Mouse (Mus musculus) MEL (cell line): Measurements from ENCODE around the gene Smg5. TPM values are rescaled to one million over a fixed set of nuclear protein-coding genes. Genes with fewer than 3 reads are reported as not detected.
A peak's percentile ranks its signal among the peaks of the same experiment; 100 is the strongest.

Experiments
- DNase-seq: peaks from one replicate; pipeline ENCODE4 v3.0.0; 2011; ENCODE audit warnings: low read depth, low spot score
- H3K27ac ChIP-seq: 2 replicates; pipeline ENCODE4 v1.5.1; 2012; ENCODE audit warnings: low read depth, mild to moderate bottlenecking, control low read depth, low read length, moderate library complexity; ENCODE audit not compliant: control insufficient read depth
- H3K27me3 ChIP-seq, 2 experiments: fragments of 150-350 bp in 1 of 2; sonication (generic) in 1 of 2; 2 replicates each; pipeline ENCODE4 v1.6.1; 2012; ENCODE audit warnings: low read length in 2 of 2, mild to moderate bottlenecking in 2 of 2, improper control_type of control experiment in 1 of 2, moderate library complexity in 1 of 2; ENCODE audit not compliant: insufficient read depth in 2 of 2, control insufficient read depth in 1 of 2
- H3K36me3 ChIP-seq, 2 experiments: 2 replicates each; pipeline ENCODE4 v1.6.1; 2012 to 2014; ENCODE audit warnings: low read length in 2 of 2, improper control_type of control experiment in 1 of 2, inconsistent platforms in 1 of 2, mild to moderate bottlenecking in 1 of 2; ENCODE audit not compliant: insufficient read depth in 2 of 2, control insufficient read depth in 1 of 2
- H3K4me1 ChIP-seq, 2 experiments: fragments of 150-350 bp in 1 of 2; sonication (generic) in 1 of 2; 2 replicates each; pipeline ENCODE4 v1.6.1; 2012; ENCODE audit warnings: low read length in 2 of 2, improper control_type of control experiment in 1 of 2, mild to moderate bottlenecking in 1 of 2; ENCODE audit not compliant: insufficient read depth in 2 of 2, control insufficient read depth in 1 of 2
- H3K4me3 ChIP-seq, 2 experiments: fragments of 150-350 bp in 1 of 2; sonication (generic) in 1 of 2; 2 replicates each; pipeline ENCODE4 v1.5.1; 2012; ENCODE audit warnings: low read depth in 2 of 2, low read length in 2 of 2, mild to moderate bottlenecking in 2 of 2, moderate library complexity in 2 of 2, control low read depth in 1 of 2, improper control_type of control experiment in 1 of 2; ENCODE audit not compliant: control insufficient read depth in 1 of 2, insufficient read depth in 1 of 2
- H3K79me2 ChIP-seq: 2 replicates; pipeline ENCODE4 v1.6.1; 2012; ENCODE audit warnings: mild to moderate bottlenecking, low read length, moderate library complexity; ENCODE audit not compliant: control insufficient read depth, poor library complexity, insufficient read depth
- H3K9ac ChIP-seq: 2 replicates; pipeline ENCODE4 v1.6.1; 2012; ENCODE audit warnings: low read depth, mild to moderate bottlenecking, control low read depth, low read length, moderate library complexity; ENCODE audit not compliant: control insufficient read depth, poor library complexity, severe bottlenecking
- H3K9me3 ChIP-seq: fragments of 150-350 bp; sonication (generic); replicated peaks from 2 replicates; pipeline ENCODE4 v1.6.1; 2012; ENCODE audit warnings: mild to moderate bottlenecking, low read length, improper control_type of control experiment, moderate library complexity; ENCODE audit not compliant: insufficient read depth
- CHD1 ChIP-seq: IDR thresholded peaks from 2 replicates; pipeline ENCODE4 v1.6.1; 2012; ENCODE audit warnings: low read depth, mild to moderate bottlenecking, inconsistent platforms, low read length, improper control_type of control experiment
- E2F4 ChIP-seq: IDR thresholded peaks from 2 replicates; pipeline ENCODE4 v1.6.1; 2011; ENCODE audit warnings: low read depth, low read length, improper control_type of control experiment, borderline replicate concordance
- ETS1 ChIP-seq: IDR thresholded peaks from 2 replicates; pipeline ENCODE4 v1.6.1; 2012; ENCODE audit warnings: low read depth, mild to moderate bottlenecking, inconsistent platforms, low read length, improper control_type of control experiment, moderate library complexity
- GABPA ChIP-seq: IDR thresholded peaks from 2 replicates; pipeline ENCODE4 v1.6.1; 2012; ENCODE audit warnings: low read depth, mild to moderate bottlenecking, inconsistent platforms, low read length, improper control_type of control experiment, moderate library complexity
- GATA1 ChIP-seq: IDR thresholded peaks from 2 replicates; pipeline ENCODE4 v1.6.1; 2011; ENCODE audit warnings: low read depth, low read length, improper control_type of control experiment
- HCFC1 ChIP-seq: IDR thresholded peaks from 2 replicates; pipeline ENCODE4 v1.6.1; 2012; ENCODE audit warnings: low read depth, mild to moderate bottlenecking, inconsistent platforms, low read length, improper control_type of control experiment, moderate library complexity
- JUND ChIP-seq: IDR thresholded peaks from 2 replicates; pipeline ENCODE4 v1.6.1; 2011; ENCODE audit warnings: low read depth, mild to moderate bottlenecking, improper control_type of control experiment, low read length
- KAT2A ChIP-seq: conservative IDR thresholded peaks from 2 replicates; pipeline ENCODE4 v1.6.1; 2012; ENCODE audit warnings: low read depth, low read length, improper control_type of control experiment, inconsistent platforms
- MAFK ChIP-seq: IDR thresholded peaks from 2 replicates; pipeline ENCODE4 v1.6.1; 2011; ENCODE audit warnings: low read depth, mild to moderate bottlenecking, low read length, improper control_type of control experiment, borderline replicate concordance
- MAX ChIP-seq: IDR thresholded peaks from 2 replicates; pipeline ENCODE4 v1.6.1; 2011; ENCODE audit warnings: low read length, improper control_type of control experiment
- MAZ ChIP-seq: IDR thresholded peaks from 2 replicates; pipeline ENCODE4 v1.6.1; 2012; ENCODE audit warnings: low read depth, mild to moderate bottlenecking, inconsistent platforms, low read length, improper control_type of control experiment
- MXI1 ChIP-seq: IDR thresholded peaks from 2 replicates; pipeline ENCODE4 v1.6.1; 2011; ENCODE audit warnings: mild to moderate bottlenecking, low read depth, low read length, improper control_type of control experiment
- MYB ChIP-seq: IDR thresholded peaks from 2 replicates; pipeline ENCODE4 v1.6.1; 2011; ENCODE audit warnings: mild to moderate bottlenecking, low read depth, low read length, improper control_type of control experiment
- NRF1 ChIP-seq: IDR thresholded peaks from 2 replicates; pipeline ENCODE4 v1.6.1; 2014; ENCODE audit warnings: low read depth, mild to moderate bottlenecking, inconsistent platforms, low read length, improper control_type of control experiment, moderate library complexity; ENCODE audit not compliant: poor library complexity, insufficient read depth, severe bottlenecking
- POLR2A ChIP-seq, 2 experiments: IDR thresholded peaks; 2 replicates each; pipeline ENCODE4 v1.6.1; 2011 to 2012; ENCODE audit warnings: low read length in 2 of 2, mild to moderate bottlenecking in 2 of 2, control low read depth in 1 of 2, improper control_type of control experiment in 1 of 2, low read depth in 1 of 2, moderate library complexity in 1 of 2; ENCODE audit not compliant: control insufficient read depth in 1 of 2, insufficient read depth in 1 of 2, poor library complexity in 1 of 2
- POLR2AphosphoS5 ChIP-seq: IDR thresholded peaks from 2 replicates; pipeline ENCODE4 v1.6.1; 2012; ENCODE audit warnings: low read depth, borderline replicate concordance, mild to moderate bottlenecking, inconsistent platforms, low read length, moderate library complexity, mixed read lengths
- SIN3A ChIP-seq: IDR thresholded peaks from 2 replicates; pipeline ENCODE4 v1.6.1; 2012; ENCODE audit warnings: low read length, improper control_type of control experiment, inconsistent platforms
- TBP ChIP-seq: IDR thresholded peaks from 2 replicates; pipeline ENCODE4 v1.8.0; 2011; ENCODE audit warnings: low read depth, low read length, improper control_type of control experiment
- UBTF ChIP-seq: IDR thresholded peaks from 2 replicates; pipeline ENCODE4 v1.6.1; 2012; ENCODE audit warnings: low read depth, mild to moderate bottlenecking, inconsistent platforms, low read length, improper control_type of control experiment, moderate library complexity, borderline replicate concordance; ENCODE audit not compliant: insufficient read depth
- ZKSCAN1 ChIP-seq: IDR thresholded peaks from 2 replicates; pipeline ENCODE4 v1.6.1; 2012; ENCODE audit warnings: low read depth, mild to moderate bottlenecking, inconsistent platforms, low read length, improper control_type of control experiment, moderate library complexity
- polyA plus RNA-seq, 2 experiments: library from polyadenylated mRNA; stranded (reverse) in 1 of 2; unstranded in 1 of 2; fragments of >175 nt in 1 of 2; fragments of >200 nt in 1 of 2; gene quantifications; 2 replicates each; pipeline versions ENCODE4 v1.2.1 to v1.2.4; 2012; ENCODE audit warnings: low replicate concordance in 2 of 2, low read depth in 1 of 2; ENCODE audit not compliant: insufficient read length in 2 of 2, insufficient read depth in 1 of 2, missing spikeins in 1 of 2
- total RNA-seq: library from RNA; depleted of rRNA; stranded (reverse); fragments of 300-350 nt; gene quantifications from 2 replicates; pipeline ENCODE4 v1.2.3, GENCODE M21; 2012

Gene Smg5
- total and polyA plus RNA-seq, 3 experiments: 97.9 to 148 (median 123) TPM

- peak; percentile 79 for TF ChIP-seq MAX
- TF ChIP-seq POLR2AphosphoS5: peak; percentile 58; the same call in 1 of the 2 replicates
- peak; percentile 82 for TF ChIP-seq MAZ
- TF ChIP-seq MAFK: no peak
- TF ChIP-seq NRF1: peak; percentile 97
- no peak; the same call in none of the 2 replicates for TF ChIP-seq MXI1
- TF ChIP-seq POLR2A (IDR thresholded peaks at IDR 0.05; ENCODE audit: control insufficient read depth in 1 of 2, insufficient read depth in 1 of 2, low read depth in 1 of 2, low read length in 2 of 2, poor library complexity in 1 of 2): peak; percentile 92 to 97
- peak; percentile 88 for TF ChIP-seq HCFC1
- TF ChIP-seq CHD1: peak; percentile 18; the same call in 1 of the 2 replicates
Observed at GRCm38 (mm10) chr3:88296561-88297318, 39.3 kb upstream of the Smg5 start, which contains the start of the genes Tsacc and Cct3 (continued).

GRCm38 (mm10) chr3:88297321-88297851, 38.7 kb upstream of the Smg5 start:
- H3K4me1 ChIP-seq: peaks cover 7 to 11% of the 10 kb centered on the region in 2 experiments
- peak; percentile 8; the same call in 1 of the 2 replicates for TF ChIP-seq TBP
- peak; percentile 84 for TF ChIP-seq MXI1
- no peak for TF ChIP-seq E2F4
- TF ChIP-seq ETS1: no peak
- no peak for TF ChIP-seq ZKSCAN1
- no peak for TF ChIP-seq MYB
- peak; percentile 84 for TF ChIP-seq SIN3A
- TF ChIP-seq POLR2AphosphoS5: no peak
- TF ChIP-seq KAT2A: peak; percentile 0; the same call in 1 of the 2 replicates
- no peak for TF ChIP-seq GABPA
- no peak for TF ChIP-seq JUND
- peak; percentile 42 for TF ChIP-seq GATA1
- TF ChIP-seq CHD1: peak; percentile 71
- no peak for TF ChIP-seq UBTF
- peak overlapping the region; percentile 85 for H3K9ac ChIP-seq
- H3K9me3 ChIP-seq: no peaks in the 10 kb centered on the region
- peak overlapping the region; percentile 89 for H3K27ac ChIP-seq
- peak overlapping the region; percentile 80 to 83 for H3K4me3 ChIP-seq
- peak; percentile 90 for DNase-seq
- peaks cover 42% of the 10 kb centered on the region for H3K79me2 ChIP-seq
- no peaks in the 10 kb centered on the region for H3K27me3 ChIP-seq
- H3K36me3 ChIP-seq: peaks cover 24 to 37% of the 10 kb centered on the region in 2 experiments
